Mouse (Mus musculus) spleen, adult 18-20 months (tissue): ENCODE results near the gene Sept9.
A peak's percentile ranks its signal among the peaks of the same experiment; 100 is the strongest.

Source experiments
- DNase-seq, 2 experiments: peaks; one replicate each; pipeline ENCODE4 v3.0.0; 2022; ENCODE audit warnings: mixed read lengths in 2 of 2

Sept9 gene

GRCm38 (mm10) chr11:117353126-117353525, 153.7 kb downstream of the Sept9 start:
- DNase-seq = no peak

- no peak for DNase-seq
Measured at GRCm38 (mm10) chr11:117354107-117354506, 154.6 kb downstream of the Sept9 start.

GRCm38 (mm10) chr11:117356937-117357336, 157.5 kb downstream of the Sept9 start:
- DNase-seq = no peak

- DNase-seq = peak; percentile 81 to 96
Measured at GRCm38 (mm10) chr11:117357916-117358639, 158.6 kb downstream of the Sept9 start.

- DNase-seq = no peak
Measured at GRCm38 (mm10) chr11:117359161-117359560, 159.7 kb downstream of the Sept9 start.

- peak; percentile 52 to 76 for DNase-seq
Measured at GRCm38 (mm10) chr11:117359870-117360269, 160.4 kb downstream of the Sept9 start.

- DNase-seq = no peak
Measured at GRCm38 (mm10) chr11:117360561-117360960, 161.1 kb downstream of the Sept9 start.

- no peak for DNase-seq
Measured at GRCm38 (mm10) chr11:117362307-117362706, 162.8 kb downstream of the Sept9 start.

GRCm38 (mm10) chr11:117363918-117364317, 164.5 kb downstream of the Sept9 start:
- DNase-seq = no peak

GRCm38 (mm10) chr11:117366426-117366825, 167.0 kb downstream of the Sept9 start:
- DNase-seq = no peak

GRCm38 (mm10) chr11:117366861-117367357, 167.4 kb downstream of the Sept9 start:
- no peak for DNase-seq

GRCm38 (mm10) chr11:117367937-117368336, 168.5 kb downstream of the Sept9 start:
- DNase-seq = no peak

- no peak for DNase-seq
Measured at GRCm38 (mm10) chr11:117369347-117369746, 169.9 kb downstream of the Sept9 start.

GRCm38 (mm10) chr11:117370262-117370850, 170.9 kb downstream of the Sept9 start:
- no peak for DNase-seq

GRCm38 (mm10) chr11:117372537-117372936, 173.1 kb downstream of the Sept9 start:
- DNase-seq = no peak

GRCm38 (mm10) chr11:117373195-117373594, 173.7 kb downstream of the Sept9 start:
- no peak for DNase-seq

- no peak for DNase-seq
Measured at GRCm38 (mm10) chr11:117373870-117374269, 174.4 kb downstream of the Sept9 start.

GRCm38 (mm10) chr11:117374288-117374687, 174.8 kb downstream of the Sept9 start:
- no peak for DNase-seq

- no peak for DNase-seq
Measured at GRCm38 (mm10) chr11:117379774-117380173, 180.3 kb downstream of the Sept9 start.

GRCm38 (mm10) chr11:117384235-117384634, 184.8 kb downstream of the Sept9 start:
- no peak for DNase-seq

- DNase-seq = peak; percentile 43 to 78
Measured at GRCm38 (mm10) chr11:117384897-117385296, 185.4 kb downstream of the Sept9 start.

- DNase-seq = no peak
Measured at GRCm38 (mm10) chr11:117385331-117386103, 186.1 kb downstream of the Sept9 start.

- no peak for DNase-seq
Measured at GRCm38 (mm10) chr11:117387241-117387640, 187.8 kb downstream of the Sept9 start.
